Mouse (Mus musculus): Measurements from ENCODE around the gene Acbd6. TPM values are rescaled to one million over a fixed set of nuclear protein-coding genes. Genes with fewer than 3 reads are reported as not detected.

The Acbd6 gene
- total and polyA plus RNA-seq, 3 experiments: 102 to 270 (median 145) TPM

- Histone ChIP-seq H3K36me3 (ENCODE audit: control insufficient read depth in 1 of 2, insufficient read depth in 2 of 2, low read length in 2 of 2) (no peaks in the 10 kb centered on the region), H3K9ac (ENCODE audit: control insufficient read depth, low read depth, low read length, poor library complexity, severe bottlenecking) (no peak overlapping the region), H3K79me2 (ENCODE audit: control insufficient read depth, insufficient read depth, low read length, poor library complexity) (no peaks in the 10 kb centered on the region), H3K27me3 (ENCODE audit: control insufficient read depth in 1 of 2, insufficient read depth in 2 of 2, low read length in 2 of 2) (no peaks in the 10 kb centered on the region), H3K27ac (ENCODE audit: control insufficient read depth, low read depth, low read length) (no peak overlapping the region), H3K4me1 (ENCODE audit: control insufficient read depth in 1 of 2, insufficient read depth in 2 of 2, low read length in 2 of 2) (no peaks in the 10 kb centered on the region), H3K9me3 (replicated peaks; ENCODE audit: insufficient read depth, low read length) (no peaks in the 10 kb centered on the region), H3K4me3 (ENCODE audit: control insufficient read depth in 1 of 2, insufficient read depth in 1 of 2, low read depth in 2 of 2, low read length in 2 of 2) (no peak overlapping the region)
- TF ChIP-seq ETS1 (IDR thresholded peaks at IDR 0.05; ENCODE audit: low read depth, low read length) (no peak), CHD1 (IDR thresholded peaks at IDR 0.05; ENCODE audit: low read depth, low read length) (no peak), SMC3 (IDR thresholded peaks at IDR 0.05; ENCODE audit: low read depth, low read length) (no peak), MAFK (IDR thresholded peaks at IDR 0.05; ENCODE audit: borderline replicate concordance, low read depth, low read length) (no peak), EP300 (IDR thresholded peaks at IDR 0.05; ENCODE audit: low read depth in 1 of 2, low read length in 2 of 2) (no peak), SIN3A (IDR thresholded peaks at IDR 0.05; ENCODE audit: low read length) (no peak), ZKSCAN1 (IDR thresholded peaks at IDR 0.05; ENCODE audit: low read depth, low read length) (no peak), GATA1 (IDR thresholded peaks at IDR 0.05; ENCODE audit: low read depth, low read length) (no peak), MXI1 (IDR thresholded peaks at IDR 0.05; ENCODE audit: low read depth, low read length) (no peak), RCOR1 (IDR thresholded peaks at IDR 0.05; ENCODE audit: low read depth, low read length) (no peak), ZNF384 (IDR thresholded peaks at IDR 0.05; ENCODE audit: low read depth, low read length) (no peak), ZC3H11A (IDR thresholded peaks at IDR 0.05; ENCODE audit: low read depth, low read length) (no peak), USF2 (IDR thresholded peaks at IDR 0.05; ENCODE audit: borderline replicate concordance in 1 of 2, insufficient read depth in 1 of 2, low read depth in 1 of 2, low read length in 2 of 2) (no peak), CHD2 (IDR thresholded peaks at IDR 0.05; ENCODE audit: low read length) (no peak), UBTF (IDR thresholded peaks at IDR 0.05; ENCODE audit: borderline replicate concordance, insufficient read depth, low read depth, low read length) (no peak), GABPA (IDR thresholded peaks at IDR 0.05; ENCODE audit: low read depth, low read length) (no peak)
- no peak for DNase-seq (ENCODE audit: low read depth, low spot score)
Measured at GRCm38 (mm10) chr1:155689141-155689540, 131.2 kb downstream of the Acbd6 start.

- H3K9me3 ChIP-seq (replicated peaks; ENCODE audit: insufficient read depth, low read length): no peaks in the 10 kb centered on the region
- no peak overlapping the region for H3K27ac ChIP-seq (ENCODE audit: control insufficient read depth, low read depth, low read length)
- H3K36me3 ChIP-seq (ENCODE audit: control insufficient read depth in 1 of 2, insufficient read depth in 2 of 2, low read length in 2 of 2): no peaks in the 10 kb centered on the region
- no peaks in the 10 kb centered on the region for H3K27me3 ChIP-seq (ENCODE audit: control insufficient read depth in 1 of 2, insufficient read depth in 2 of 2, low read length in 2 of 2)
- no peak for TF ChIP-seq ZKSCAN1 (IDR thresholded peaks at IDR 0.05; ENCODE audit: low read depth, low read length)
- no peak for TF ChIP-seq NRF1 (IDR thresholded peaks at IDR 0.05; ENCODE audit: insufficient read depth, low read depth, low read length, poor library complexity, severe bottlenecking)
- no peak for TF ChIP-seq MYB (IDR thresholded peaks at IDR 0.05; ENCODE audit: low read depth, low read length)
- H3K9ac ChIP-seq (ENCODE audit: control insufficient read depth, low read depth, low read length, poor library complexity, severe bottlenecking): no peak overlapping the region
- H3K79me2 ChIP-seq (ENCODE audit: control insufficient read depth, insufficient read depth, low read length, poor library complexity): no peaks in the 10 kb centered on the region
- no peaks in the 10 kb centered on the region for H3K4me1 ChIP-seq (ENCODE audit: control insufficient read depth in 1 of 2, insufficient read depth in 2 of 2, low read length in 2 of 2)
- no peak overlapping the region for H3K4me3 ChIP-seq (ENCODE audit: control insufficient read depth in 1 of 2, insufficient read depth in 1 of 2, low read depth in 2 of 2, low read length in 2 of 2)
- DNase-seq (ENCODE audit: low read depth, low spot score): no peak
Measured at GRCm38 (mm10) chr1:155689558-155689957, 131.6 kb downstream of the Acbd6 start.
